In genomic region chr8:40227262-40227661, GRCm38 (mm10) we compare ENCODE assay signal across 25 mouse cellular contexts.
A peak's percentile ranks its signal among the peaks of the same experiment; 100 is the strongest.
DNase-seq lines count a peak whose midpoint lies in the region; ATAC-seq lines count a peak whose summit lies in the region.
"Had no signal": no experiment of that assay in that cellular context is flagged by ENCODE, and none has a peak within 500 bp of the region (broad histone marks: within the 10 kb centered on the region; RNA-seq: fewer than 3 reads in every experiment).

No protein-coding gene starts in this region.

- no peak overlapping the region for H3K9ac ChIP-seq in forebrain, embryonic 14.5 days (ENCODE audit: low read length)
- H3K9ac ChIP-seq: heart, embryonic 12.5 days; hindbrain, embryonic 13.5 days; liver, embryonic 15.5 days; midbrain, embryonic 12.5 days; neural tube, embryonic 13.5 days had no signal

- H3K9me3 ChIP-seq in forebrain, embryonic 14.5 days (replicated peaks; ENCODE audit: control insufficient read depth, low read length): no peaks in the 10 kb centered on the region
- no peaks in the 10 kb centered on the region for H3K9me3 ChIP-seq in forebrain, embryonic 10.5 days
- H3K9me3 ChIP-seq in heart, embryonic 10.5 days: no peaks in the 10 kb centered on the region
- H3K9me3 ChIP-seq: embryonic facial prominence, embryonic 10.5 days; G1E; heart, embryonic 12.5 days; hindbrain, embryonic 13.5 days; liver, embryonic 15.5 days; midbrain, embryonic 12.5 days; neural tube, embryonic 13.5 days had no signal

- no peak overlapping the region for H3K4me3 ChIP-seq in forebrain, embryonic 14.5 days (ENCODE audit: low read depth, low read length)
- H3K4me3 ChIP-seq in forebrain, embryonic 10.5 days: no peak overlapping the region
- no peak overlapping the region for H3K4me3 ChIP-seq in heart, embryonic 10.5 days
- H3K4me3 ChIP-seq: embryonic facial prominence, embryonic 10.5 days; heart, embryonic 12.5 days; hindbrain, embryonic 13.5 days; left cerebral cortex, adult 2 months; liver, embryonic 15.5 days; midbrain, embryonic 12.5 days; neural tube, embryonic 13.5 days had no signal

- H3K27me3 ChIP-seq in forebrain, embryonic 14.5 days (replicated peaks; ENCODE audit: control insufficient read depth, insufficient read depth, low read length): no peaks in the 10 kb centered on the region
- H3K27me3 ChIP-seq in forebrain, embryonic 10.5 days (ENCODE audit: poor library complexity, severe bottlenecking): no peaks in the 10 kb centered on the region
- no peaks in the 10 kb centered on the region for H3K27me3 ChIP-seq in heart, embryonic 10.5 days (ENCODE audit: insufficient read depth, poor library complexity, severe bottlenecking)
- H3K27me3 ChIP-seq: heart, embryonic 12.5 days; hindbrain, embryonic 13.5 days; liver, embryonic 15.5 days; midbrain, embryonic 12.5 days; neural tube, embryonic 13.5 days had no signal

- peak; percentile 81 for DNase-seq in forebrain, embryonic 14.5 days (ENCODE audit: low spot score)
- DNase-seq in forebrain, embryonic 10.5 days (ENCODE audit: extremely low spot score, low spot score): no peak
- DNase-seq in left cerebral cortex, postnatal 14 days (ENCODE audit: low spot score in 2 of 2): peak; percentile 11 to 17
- DNase-seq in left cerebral cortex, adult 8-10 months (ENCODE audit: low spot score in 2 of 2): no peak
- DNase-seq in cerebellum, adult 8-10 months: peak; percentile 20
- DNase-seq in layer of hippocampus, adult 9-10 months (ENCODE audit: low spot score): peak; percentile 21
- no peak for DNase-seq in heart, adult 9 months (ENCODE audit: low spot score in 2 of 2)
- no peak for DNase-seq in heart, embryonic 10.5 days (ENCODE audit: low spot score)
- DNase-seq: adrenal gland, postnatal 14 days; gastrocnemius, postnatal 25 days; heart, postnatal 14 days; kidney, adult 2 months; kidney, postnatal 14 days; thymus, postnatal 25 days had no signal

- no peaks in the 10 kb centered on the region for H3K36me3 ChIP-seq in forebrain, embryonic 14.5 days (ENCODE audit: control insufficient read depth, insufficient read depth, low read length)
- H3K36me3 ChIP-seq in forebrain, embryonic 10.5 days (replicated peaks): no peaks in the 10 kb centered on the region
- H3K36me3 ChIP-seq in heart, embryonic 10.5 days: no peaks in the 10 kb centered on the region
- H3K36me3 ChIP-seq: embryonic facial prominence, embryonic 10.5 days; G1E; heart, embryonic 12.5 days; hindbrain, embryonic 13.5 days; liver, embryonic 15.5 days; midbrain, embryonic 12.5 days; neural tube, embryonic 13.5 days had no signal

- H3K4me2 ChIP-seq in forebrain, embryonic 14.5 days (ENCODE audit: low read length): no peak overlapping the region
- H3K4me2 ChIP-seq: heart, embryonic 12.5 days; hindbrain, embryonic 13.5 days; liver, embryonic 15.5 days; midbrain, embryonic 12.5 days; neural tube, embryonic 13.5 days had no signal

- 40% methylated on average over 1 of the region's 1 CpGs for WGBS in forebrain, embryonic 14.5 days
- WGBS in forebrain, embryonic 10.5 days: 70% methylated on average over 1 of the region's 1 CpGs
- WGBS in heart, embryonic 10.5 days: 72% methylated on average over 1 of the region's 1 CpGs

- intact Hi-C loops in left cerebral cortex, postnatal 14 days (cut with DNase I): no loop called here

- ATAC-seq in forebrain, embryonic 14.5 days: peak; percentile 78; the same call in 1 of the 2 replicates
- ATAC-seq: activated CD4-positive, CD25-positive, alpha-beta regulatory T cell, adult 4 months; inflammation-experienced regulatory T-cells, adult 6 months; lung, postnatal 0 days had no signal

- no peaks in the 10 kb centered on the region for H3K4me1 ChIP-seq in forebrain, embryonic 14.5 days (ENCODE audit: control insufficient read depth, insufficient read depth, low read length)
- no peaks in the 10 kb centered on the region for H3K4me1 ChIP-seq in forebrain, embryonic 10.5 days
- no peaks in the 10 kb centered on the region for H3K4me1 ChIP-seq in heart, embryonic 10.5 days
- H3K4me1 ChIP-seq: embryonic facial prominence, embryonic 10.5 days; hindbrain, embryonic 13.5 days; liver, embryonic 15.5 days; midbrain, embryonic 12.5 days; neural tube, embryonic 13.5 days had no signal

- no peak overlapping the region for H3K27ac ChIP-seq in forebrain, embryonic 14.5 days (ENCODE audit: low read depth, low read length)
- no peak overlapping the region for H3K27ac ChIP-seq in forebrain, embryonic 10.5 days
- no peak overlapping the region for H3K27ac ChIP-seq in heart, embryonic 10.5 days
- H3K27ac ChIP-seq: embryonic facial prominence, embryonic 10.5 days; hindbrain, embryonic 13.5 days; left cerebral cortex, adult 2 months; liver, embryonic 15.5 days; midbrain, embryonic 12.5 days; neural tube, embryonic 13.5 days had no signal

Comparison
In these comparisons a context has a peak if more than half of its experiments do, and no peak if none do; other contexts are left out.
1. DNase-seq: peak in forebrain, embryonic 14.5 days (single experiment), left cerebral cortex, postnatal 14 days (2 of 2), cerebellum, adult 8-10 months (single experiment) and layer of hippocampus, adult 9-10 months (single experiment); none in forebrain, embryonic 10.5 days (single experiment), left cerebral cortex, adult 8-10 months (0 of 2), heart, adult 9 months (0 of 2) and heart, embryonic 10.5 days (single experiment).